In the genomic region with DNA sequence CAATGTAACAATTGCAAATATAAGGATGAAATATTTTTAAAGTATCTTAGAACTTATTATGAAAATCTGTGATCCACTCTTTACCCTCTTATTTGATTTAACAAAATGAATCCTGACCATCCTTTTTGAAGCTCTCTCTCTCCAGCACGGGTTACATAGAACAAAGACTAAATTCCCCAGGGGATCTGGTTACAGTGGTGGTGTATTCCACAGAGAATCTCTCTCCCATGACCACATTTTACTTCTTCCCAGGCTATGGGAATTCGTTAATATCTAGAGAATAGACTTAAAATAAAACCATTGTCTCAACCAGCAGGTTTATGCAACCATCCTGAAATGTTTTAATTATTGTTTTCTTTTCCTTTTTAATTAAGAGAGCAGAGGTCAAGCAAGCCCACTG, we compare ENCODE assay signal across 11 mouse cellular contexts.
"Had no signal": no experiment of that assay in that cellular context is flagged by ENCODE, and none has a peak within 500 bp of the region (broad histone marks: within the 10 kb centered on the region; RNA-seq: fewer than 3 reads in every experiment).

No protein-coding gene starts in this region.

- H3K4me3 ChIP-seq: limb, embryonic 13.5 days; neural tube, embryonic 13.5 days had no signal

- ATAC-seq: midbrain, embryonic 16.5 days had no signal

- DNase-seq: kidney, adult 8-10 months; kidney, postnatal 10 days; left cerebral cortex, postnatal 4 days; lung, adult 18-20 months; right cerebral cortex, adult 18-20 months; right cerebral cortex, postnatal 25 days had no signal

- H3K27me3 ChIP-seq: limb, embryonic 13.5 days; neural tube, embryonic 13.5 days had no signal

- H3K4me1 ChIP-seq: limb, embryonic 13.5 days; neural tube, embryonic 13.5 days had no signal

- H3K9ac ChIP-seq: limb, embryonic 13.5 days; liver, embryonic 14.5 days; neural tube, embryonic 13.5 days had no signal

- H3K4me2 ChIP-seq: limb, embryonic 13.5 days; neural tube, embryonic 13.5 days had no signal

- H3K27ac ChIP-seq: limb, embryonic 13.5 days; liver, embryonic 14.5 days; neural tube, embryonic 13.5 days; stomach, postnatal 0 days had no signal

- H3K9me3 ChIP-seq: limb, embryonic 13.5 days; neural tube, embryonic 13.5 days had no signal
